Mouse (Mus musculus) mouse embryonic stem cell (cell line): Measurements from ENCODE around the gene Tfap2e.

Experiments used
- in situ Hi-C, 2 experiments: fragments of 300-500 bp; cut with MboI; formaldehyde crosslinking; loops; 1 replicate in 1 of 2; 3 replicates in 1 of 2; pipeline ENCODE4 v1.14.3; 2019 to 2020; ENCODE audit warnings: low sequenced_read_pairs in 2 of 2, low pct_unique_long_range_greater_than_20kb in 1 of 2, mixed read lengths in 1 of 2; ENCODE audit not compliant: unreplicated experiment in 1 of 2

Tfap2e gene

DNA sequence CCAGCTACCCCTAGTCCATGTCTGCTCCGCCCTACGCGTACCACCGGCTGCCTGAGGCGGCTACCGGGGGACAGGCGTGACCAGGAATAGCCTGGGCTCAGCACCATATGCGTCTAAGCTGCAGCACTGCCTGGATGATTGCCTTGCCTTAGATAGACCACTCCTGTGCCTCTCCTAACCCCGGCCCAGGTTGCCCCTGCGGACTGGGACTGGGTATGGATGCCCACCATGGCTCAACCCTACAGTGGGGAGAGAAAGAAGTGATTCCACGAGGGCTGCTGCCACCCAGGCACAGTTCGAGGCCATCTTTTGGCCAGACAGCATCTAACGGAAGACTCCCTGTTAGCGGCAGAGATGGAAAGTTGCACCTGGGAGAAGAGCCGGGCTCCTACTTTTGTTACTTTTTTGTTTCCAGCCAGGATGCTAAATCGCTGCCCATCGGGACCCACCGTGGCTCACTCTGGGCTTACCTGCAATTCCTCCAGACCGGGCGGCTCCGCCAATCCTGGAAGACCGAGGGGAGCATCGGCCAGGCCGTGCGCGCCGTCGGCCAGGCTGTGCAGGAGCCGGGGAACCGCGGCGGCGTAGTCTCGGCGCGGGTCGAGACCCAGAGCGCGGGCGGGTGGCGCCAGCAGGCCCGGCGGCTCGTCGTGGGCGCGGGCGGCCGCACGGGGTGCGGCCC is 1.2 kb downstream of the Tfap2e start:
- in situ Hi-C loops = no loop called here

DNA sequence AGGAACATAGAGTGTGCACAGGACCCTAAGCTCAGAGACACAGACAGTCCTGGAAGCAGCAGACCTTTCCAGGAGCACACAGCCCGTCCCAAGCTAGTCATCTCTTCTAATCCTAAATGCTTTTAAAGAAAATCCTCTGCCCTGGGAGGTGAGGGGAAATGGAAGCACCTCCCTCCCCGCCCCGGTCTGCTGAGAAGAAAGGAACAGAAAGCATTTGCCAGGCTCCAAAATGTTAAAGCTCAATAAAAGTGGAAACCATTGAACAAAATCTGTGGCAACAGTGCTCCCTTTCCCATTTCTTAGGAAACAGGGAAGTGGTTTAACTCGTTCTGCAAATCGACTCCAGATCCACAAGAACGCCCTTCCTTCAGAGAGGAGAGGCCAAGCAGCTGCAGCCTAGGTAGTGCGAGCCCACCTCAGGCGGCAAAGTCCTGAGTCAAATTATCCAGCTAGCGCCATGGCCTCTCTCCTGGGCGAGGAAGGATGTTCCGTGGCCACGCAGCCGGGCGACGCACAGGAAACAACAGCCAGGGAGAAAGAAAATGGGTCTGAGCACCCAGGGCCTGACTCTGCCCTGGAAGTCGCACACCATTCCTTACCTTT is 1.9 kb downstream of the Tfap2e start:
- in situ Hi-C loops = no loop called here

DNA sequence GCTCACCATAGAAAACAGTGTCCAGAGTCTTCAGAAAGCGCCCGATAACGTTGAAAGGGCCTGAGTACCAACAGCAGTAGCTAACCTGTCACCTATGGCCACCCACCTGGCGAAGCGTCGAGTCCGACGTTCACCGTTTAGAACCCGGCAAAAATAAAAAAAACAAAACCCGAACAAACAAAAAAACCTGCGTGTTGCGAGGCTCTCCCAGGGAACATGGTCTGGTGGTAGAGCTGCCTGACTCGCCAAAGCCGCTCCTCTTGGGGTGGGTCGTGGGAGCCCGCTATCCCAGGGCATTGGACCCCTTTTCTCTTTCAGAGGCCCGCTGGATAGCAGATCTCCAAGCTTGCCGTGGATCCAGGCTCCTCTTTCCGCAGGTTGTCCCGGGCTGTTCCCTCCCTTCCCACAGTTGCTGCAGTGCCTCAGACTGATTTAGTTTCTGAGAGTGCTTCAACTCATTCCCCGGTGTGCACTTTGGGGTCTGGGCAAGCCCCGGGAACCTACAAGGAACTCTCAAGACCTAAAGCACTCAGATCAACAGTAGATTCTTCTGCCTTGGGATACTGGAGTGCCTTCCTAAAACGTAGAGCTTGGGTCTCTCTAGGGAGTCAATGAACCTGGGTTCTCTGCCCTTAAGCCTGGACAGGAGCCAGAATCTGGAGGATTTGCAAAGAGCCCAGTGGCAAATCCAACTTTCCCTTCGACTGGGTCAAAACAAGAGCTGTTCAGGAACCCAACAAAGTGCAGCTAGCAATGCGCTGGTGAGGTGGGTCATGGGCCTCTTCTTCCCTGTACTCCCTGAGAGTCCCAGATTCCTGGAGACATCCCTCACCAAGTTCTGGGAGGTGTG is 3.3 kb downstream of the Tfap2e start:
- in situ Hi-C loops = no loop called here

DNA sequence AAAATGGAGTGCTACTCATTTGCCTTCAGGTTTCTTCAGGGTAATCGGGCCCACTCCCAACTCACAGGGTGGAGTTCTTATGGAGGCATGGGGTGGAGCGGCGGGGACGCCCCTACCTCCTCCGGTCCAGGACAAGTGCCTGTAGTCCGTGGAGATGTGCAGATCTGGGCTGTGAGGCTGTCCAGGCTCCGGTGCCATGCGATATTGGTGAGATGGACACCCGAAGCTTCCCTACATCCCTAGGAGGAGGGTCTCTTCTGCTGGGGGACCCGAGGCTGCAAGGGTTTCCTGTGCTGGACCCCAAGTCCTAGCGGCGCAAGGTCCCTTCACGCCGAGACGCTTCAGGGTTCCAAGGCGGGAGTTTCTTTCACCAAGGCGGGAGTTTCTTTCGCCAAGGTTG is 3.9 kb downstream of the Tfap2e start:
- in situ Hi-C loops = no loop called here

DNA sequence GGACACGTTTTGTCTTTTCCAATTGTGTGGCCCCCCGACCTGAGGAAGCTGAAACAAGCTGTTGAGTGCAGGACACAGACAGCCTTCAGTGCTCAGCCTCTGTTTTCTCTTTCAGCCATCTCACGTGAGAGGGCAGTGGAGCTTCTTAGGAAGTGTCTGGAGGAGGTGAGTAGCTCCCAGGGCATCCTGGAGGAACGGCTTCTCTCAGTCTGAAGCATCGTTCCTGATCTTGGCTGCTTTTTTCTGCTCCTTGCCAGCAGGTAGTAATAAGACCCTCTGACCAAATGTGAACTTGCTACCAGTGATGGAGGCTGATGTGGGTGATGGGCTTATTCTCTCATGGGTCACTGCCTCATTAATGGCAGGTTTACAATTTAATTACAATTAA is 28.6 kb downstream of the Tfap2e start:
- in situ Hi-C loops = no loop called here

DNA sequence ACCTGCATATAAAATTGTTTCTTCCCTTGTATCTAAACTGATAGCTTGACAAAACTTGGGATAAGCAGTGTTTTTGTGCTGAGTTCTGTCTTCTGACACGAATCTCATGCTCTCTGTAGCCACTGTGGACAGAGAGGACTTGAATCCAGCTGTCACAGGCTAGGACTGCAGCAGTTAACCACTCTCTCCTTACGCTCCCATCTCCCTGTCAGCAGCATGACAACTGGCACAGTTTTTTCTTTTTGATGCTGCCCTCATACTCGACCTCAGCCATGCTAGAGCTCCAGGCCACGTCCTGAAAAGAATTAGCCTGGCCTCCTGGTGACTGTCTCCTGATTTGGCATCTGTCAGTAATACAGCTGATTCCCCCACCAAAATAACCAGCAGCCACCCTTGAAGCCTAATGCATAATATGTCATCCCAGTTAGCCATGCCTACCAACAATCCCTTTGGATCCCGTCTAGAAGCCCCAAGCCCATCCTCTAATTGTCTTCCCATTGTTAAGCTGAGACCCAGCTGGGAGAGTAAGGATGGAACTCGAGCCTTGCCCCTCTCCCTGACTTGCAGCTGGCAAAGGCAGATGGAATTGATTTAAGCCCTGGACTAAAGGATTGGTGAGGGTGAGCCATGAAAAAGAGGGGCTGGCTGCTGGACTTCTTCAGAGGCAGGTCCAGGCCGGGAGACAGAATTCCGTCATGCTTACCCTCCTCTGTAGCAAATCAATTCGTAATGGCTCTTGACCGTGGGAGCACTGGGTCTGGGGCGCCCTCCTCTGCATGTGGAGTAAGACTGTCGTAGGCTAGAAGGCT is 29.2 kb downstream of the Tfap2e start:
- in situ Hi-C loops = no loop called here

DNA sequence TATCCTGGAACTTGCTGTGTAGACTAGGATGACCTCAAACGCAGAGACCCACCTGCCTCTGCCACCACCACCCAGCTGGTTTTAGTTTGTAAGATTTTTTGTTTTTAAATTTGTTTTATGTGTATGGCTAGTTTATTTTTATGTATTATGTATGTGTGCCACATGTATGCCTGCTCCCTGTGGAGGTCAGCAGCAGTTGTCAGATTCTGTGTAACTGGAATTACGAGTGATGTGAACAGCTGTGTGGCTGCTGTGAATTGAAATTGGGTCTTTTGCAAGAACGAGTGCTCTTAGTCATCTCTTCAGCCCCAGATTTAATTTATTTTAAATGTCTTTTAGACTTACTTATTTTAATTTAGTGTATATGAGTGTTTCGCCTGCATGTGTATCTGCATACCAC is 39.1 kb downstream of the Tfap2e start:
- in situ Hi-C loops = no loop called here

DNA sequence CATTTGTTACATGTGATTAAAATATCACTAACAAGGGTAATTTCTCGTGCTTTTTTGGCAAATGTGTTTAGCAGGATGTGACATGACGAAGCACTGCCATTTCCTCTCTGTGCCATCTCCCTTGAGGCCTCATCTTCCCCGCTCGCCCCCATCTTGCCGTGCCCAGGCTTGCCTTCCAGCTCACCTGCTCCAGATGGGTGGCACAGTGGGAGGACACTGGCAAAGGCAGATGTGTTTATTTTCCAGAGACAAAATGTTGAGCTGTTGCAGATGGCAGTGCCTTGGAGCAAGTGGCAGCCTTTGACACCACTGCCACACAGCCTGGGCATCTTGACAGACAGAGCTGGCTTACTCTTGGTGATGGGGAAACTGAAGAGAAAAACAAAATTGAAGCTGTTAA is 43.0 kb downstream of the Tfap2e start:
- in situ Hi-C loops = no loop called here

DNA sequence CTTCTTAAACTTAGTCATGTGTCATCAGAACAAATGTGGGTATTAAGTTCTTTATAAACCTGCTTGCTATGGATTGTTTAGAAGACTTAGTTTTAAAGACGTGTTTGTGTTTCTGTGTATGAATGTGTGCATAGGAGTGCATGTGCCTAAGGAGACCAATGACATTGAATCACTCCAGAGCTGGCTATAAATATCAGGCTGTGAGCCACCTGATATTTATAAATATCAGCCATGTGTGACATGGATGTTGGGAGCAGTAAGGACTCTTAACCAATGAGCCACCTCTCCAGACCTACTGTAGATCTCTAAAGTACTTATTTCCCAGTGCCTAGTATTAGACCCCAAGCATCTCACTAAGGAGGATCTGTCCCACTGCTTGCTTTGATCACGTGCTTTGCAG is 46.6 kb downstream of the Tfap2e start:
- in situ Hi-C loops = no loop called here

DNA sequence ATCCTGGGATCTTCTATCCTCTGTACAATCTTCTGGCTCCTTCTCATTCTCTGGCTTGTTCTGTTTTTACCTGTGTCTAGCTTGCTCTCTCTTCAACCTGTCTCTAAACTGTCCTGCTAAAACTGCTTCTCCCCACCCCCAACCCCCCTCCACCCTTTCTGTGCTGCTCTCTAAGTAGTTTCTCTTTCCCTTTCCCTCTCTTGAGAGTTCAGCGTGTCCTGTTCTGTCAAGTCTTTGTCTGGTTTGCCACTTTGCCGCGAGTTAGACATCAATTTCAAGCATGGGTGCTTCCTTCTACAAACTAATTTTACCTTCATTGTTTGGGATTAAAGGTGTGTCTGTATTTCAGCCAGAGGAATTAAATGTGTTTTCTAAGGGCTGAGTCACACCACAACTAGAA is 53.0 kb downstream of the Tfap2e start:
- in situ Hi-C loops = no loop called here

DNA sequence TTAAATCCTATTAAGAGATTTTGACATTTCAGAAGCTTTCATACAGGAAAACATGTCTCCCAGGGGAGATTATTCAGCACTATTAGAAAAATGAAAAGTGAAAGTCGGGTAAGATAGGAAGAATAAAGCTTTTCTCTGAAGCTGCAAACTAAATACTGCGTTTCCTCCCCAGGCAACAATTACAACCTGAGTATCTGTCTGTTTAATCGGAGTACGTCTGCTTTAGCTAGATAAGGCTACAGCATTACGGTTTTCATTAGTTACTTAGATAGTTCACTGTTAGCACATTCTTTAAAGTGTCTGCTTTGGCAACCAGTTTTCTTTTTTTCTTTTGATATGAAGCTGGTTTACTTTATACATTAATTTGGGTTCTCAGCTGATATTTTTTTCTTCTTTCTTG is 53.7 kb downstream of the Tfap2e start:
- in situ Hi-C loops = no loop called here

DNA sequence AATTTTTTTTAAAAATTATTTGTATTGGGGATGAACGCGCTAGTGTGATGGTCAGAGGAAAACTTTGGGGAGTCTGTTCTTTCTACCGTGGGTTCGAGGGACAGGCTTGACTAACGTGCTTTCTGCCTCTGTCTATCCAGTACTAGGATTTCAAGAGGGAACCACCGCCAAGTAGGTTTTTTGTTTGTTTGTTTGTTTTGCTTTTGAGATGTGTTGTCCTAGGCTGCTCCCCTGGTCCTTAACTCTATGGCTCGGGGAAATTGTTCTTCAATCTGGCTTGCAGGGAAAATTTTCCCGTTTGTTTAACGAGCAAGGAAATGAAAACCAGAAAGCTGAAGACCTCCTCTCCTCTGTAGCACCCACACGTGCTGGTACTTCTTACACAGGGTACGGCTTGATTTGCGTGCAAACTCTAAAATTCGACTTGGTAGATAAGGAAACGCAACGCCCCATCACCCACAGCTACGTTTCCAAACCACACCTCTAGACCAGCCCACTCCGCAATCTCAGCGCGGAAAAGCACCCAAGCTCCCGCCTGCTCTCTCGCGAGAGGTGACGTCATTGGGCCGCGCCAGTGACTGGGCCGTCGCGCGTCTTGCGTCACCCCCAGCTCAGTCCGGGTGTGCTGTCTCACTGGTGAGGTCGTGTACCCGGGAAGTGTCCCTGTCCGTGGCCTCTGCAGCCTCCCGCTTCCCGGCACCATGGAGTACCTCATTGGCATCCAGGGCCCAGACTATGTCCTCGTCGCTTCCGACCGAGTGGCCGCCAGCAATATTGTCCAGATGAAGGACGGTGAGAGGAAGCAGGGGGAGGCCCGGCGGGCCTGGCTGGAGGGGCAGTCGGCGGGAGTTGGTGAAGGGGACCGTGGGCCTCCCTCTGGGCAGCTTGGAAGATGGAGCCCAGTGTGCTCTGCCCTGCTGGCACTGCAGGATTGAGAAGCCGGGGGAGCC is 58.7 kb downstream of the Tfap2e start, which contains the start of gene Psmb2:
Gene Psmb2, plus strand, starts transcription at position 577 of the 950 bp plus-strand sequence.
- in situ Hi-C loops = no loop called here

DNA sequence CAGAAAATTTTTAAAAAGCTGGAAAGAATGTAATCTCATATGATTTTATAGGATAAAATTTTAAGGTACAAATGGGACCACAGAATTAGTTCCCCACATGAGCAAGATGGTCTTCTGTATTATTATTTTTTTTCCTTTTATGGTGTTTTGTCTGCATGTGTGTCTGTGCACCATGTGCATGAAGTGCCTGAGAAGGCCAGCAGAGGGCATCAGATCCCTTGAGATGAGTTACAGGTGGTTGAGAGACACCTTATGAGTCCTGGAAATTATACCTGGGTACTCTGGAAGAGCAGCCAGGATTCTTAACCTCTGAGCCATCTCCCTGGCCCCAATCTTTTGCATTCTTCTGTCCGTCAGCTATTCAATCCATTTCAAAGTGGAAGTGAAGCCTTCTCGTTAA is 69.0 kb downstream of the Tfap2e start:
- in situ Hi-C loops = loop anchor here in 1 of 2 experiments (10.0 kb wide), 1 partner anchor 168 kb away; no protein-coding TSS in a partner anchor
